Mouse (Mus musculus): ENCODE results near the gene Vmn1r65.
"Not testable (repeated sequence)": the region's sequence is repeated elsewhere in the genome, so short reads cannot be mapped to it uniquely, and the experiment has no call there.

Vmn1r65 gene

GRCm38 (mm10) chr7:6010910-6011309 lies at the start of gene Vmn1r65:
Gene Vmn1r65 (minus strand): TSS chr7:6011010.
- in situ Hi-C loops (cut with MboI, MseI) = no loop called here

GRCm38 (mm10) chr7:6044861-6045260 lies 34.1 kb upstream of the Vmn1r65 start, which contains the start of gene Nlrp4c:
Gene Nlrp4c (plus strand): TSS chr7:6045161.
- in situ Hi-C loops (cut with MboI, MseI) = no loop called here

GRCm38 (mm10) chr7:5982426-5982825 lies 28.4 kb downstream of the Vmn1r65 start:
- in situ Hi-C loops (cut with MboI, MseI) = not testable (repeated sequence)

- in situ Hi-C loops (cut with MboI, MseI) = not testable (repeated sequence)
These were observed 38.3 kb downstream of the Vmn1r65 start for GRCm38 (mm10) chr7:5972546-5972945.

Measured in T-helper 17 cell (primary cell).